Mouse (Mus musculus) cerebellum, adult 11-12 months (tissue): ENCODE measurements at regions not wholly inside any gene's neighbourhood (a gene's known extent, or its start where the extent isn't known, plus 50 kb on each side); places are given as distances from the start of the nearest gene placed in this dataset.

Experiments used
- DNase-seq: peaks from one replicate; pipeline ENCODE4 v3.0.0; 2022

- DNase-seq = no peak
These were observed 185.0 kb upstream of the Gcfc2 start for GRCm38 (mm10) chr6:81738466-81738865.

DNA sequence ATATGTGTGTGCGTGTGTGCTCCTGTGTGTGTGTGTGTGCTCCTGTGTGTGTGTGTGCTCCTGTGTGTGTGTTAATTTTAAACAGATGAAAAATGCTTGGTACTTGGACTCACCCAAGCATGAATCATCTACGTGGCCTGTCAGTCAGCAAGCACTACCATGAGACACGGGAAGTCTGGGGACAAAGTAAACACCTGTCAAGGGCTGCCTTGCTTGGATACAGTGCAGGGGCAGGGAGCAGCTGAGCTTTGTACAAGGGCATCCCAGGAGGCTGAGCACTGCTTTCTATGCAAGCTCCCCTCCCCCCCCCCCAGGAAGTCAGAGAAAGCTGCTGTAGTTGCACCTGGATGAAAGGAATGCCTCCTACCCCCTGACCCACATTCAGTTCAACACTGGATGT is 173.8 kb upstream of the Gcfc2 start:
- DNase-seq = no peak

- no peak for DNase-seq
These were observed 171.8 kb upstream of the Gcfc2 start for GRCm38 (mm10) chr6:81751631-81752030.

DNA sequence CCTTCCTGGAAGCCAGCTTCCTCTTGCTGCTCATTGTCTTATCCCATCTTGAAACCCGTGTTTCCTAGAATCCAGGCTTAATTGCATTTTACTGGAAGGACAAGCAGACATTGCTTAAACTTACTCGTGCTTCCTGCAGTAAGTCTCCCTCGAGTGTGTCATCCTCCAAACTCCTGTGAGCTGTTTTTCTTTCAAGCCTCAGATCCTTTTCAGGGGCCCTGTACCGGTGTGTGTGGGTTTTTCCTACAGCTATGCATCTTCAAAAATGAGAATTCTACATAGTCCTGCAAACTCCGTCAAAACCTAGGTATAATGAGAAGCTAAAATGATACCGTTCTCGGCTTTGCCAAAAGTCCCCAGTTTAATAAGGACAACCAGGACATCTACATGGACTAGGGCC is 167.2 kb upstream of the Gcfc2 start:
- no peak for DNase-seq

GRCm38 (mm10) chr6:81758876-81759275 is 164.6 kb upstream of the Gcfc2 start:
- no peak for DNase-seq

- no peak for DNase-seq
These were observed 163.3 kb upstream of the Gcfc2 start for GRCm38 (mm10) chr6:81760181-81760580.

- DNase-seq = no peak
These were observed 157.6 kb upstream of the Gcfc2 start for GRCm38 (mm10) chr6:81765831-81766230.

DNA sequence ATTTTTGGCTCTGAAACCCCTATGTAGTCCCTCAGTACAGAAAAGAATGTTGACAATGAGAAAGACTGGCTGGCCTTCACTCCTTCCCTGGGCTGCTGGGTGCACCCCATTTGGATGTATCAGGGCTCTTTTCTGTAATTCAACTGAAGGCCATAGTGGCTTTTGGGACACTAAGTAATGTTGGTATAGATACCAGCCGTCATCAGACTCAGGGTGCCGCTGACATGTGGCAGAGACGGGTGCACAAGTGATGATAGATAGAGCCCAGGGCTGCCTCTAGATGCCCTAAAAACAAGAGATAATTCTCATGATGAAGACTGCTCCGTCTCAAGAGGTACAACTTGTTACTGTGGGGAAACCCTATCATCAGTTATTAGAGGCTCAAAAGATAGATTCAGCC is 156.7 kb upstream of the Gcfc2 start:
- DNase-seq = no peak

GRCm38 (mm10) chr6:81768669-81769537 is 154.6 kb upstream of the Gcfc2 start:
- no peak for DNase-seq

GRCm38 (mm10) chr6:81770301-81770700 is 153.2 kb upstream of the Gcfc2 start:
- no peak for DNase-seq

DNA sequence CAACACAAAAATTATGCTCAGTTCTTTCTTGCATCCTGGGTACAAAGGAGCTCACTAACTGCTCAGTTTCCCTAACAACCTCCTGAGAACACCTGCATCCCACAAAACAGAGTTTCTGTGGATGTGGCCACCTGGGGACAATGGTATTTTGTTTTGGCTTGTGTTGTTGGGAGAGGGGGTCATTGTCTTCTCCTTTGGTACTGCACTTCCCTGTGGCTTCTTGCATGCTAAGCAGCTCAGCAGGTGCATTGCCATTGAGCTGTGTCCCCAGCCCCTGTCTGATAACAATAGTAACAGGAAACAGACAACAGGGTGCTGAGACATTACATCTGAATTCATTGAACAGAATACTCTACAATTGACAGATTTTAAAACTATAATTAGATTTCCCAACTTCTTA is 151.6 kb upstream of the Gcfc2 start:
- DNase-seq = no peak

- no peak for DNase-seq
These were observed 141.3 kb upstream of the Gcfc2 start for GRCm38 (mm10) chr6:81782131-81782530.

DNA sequence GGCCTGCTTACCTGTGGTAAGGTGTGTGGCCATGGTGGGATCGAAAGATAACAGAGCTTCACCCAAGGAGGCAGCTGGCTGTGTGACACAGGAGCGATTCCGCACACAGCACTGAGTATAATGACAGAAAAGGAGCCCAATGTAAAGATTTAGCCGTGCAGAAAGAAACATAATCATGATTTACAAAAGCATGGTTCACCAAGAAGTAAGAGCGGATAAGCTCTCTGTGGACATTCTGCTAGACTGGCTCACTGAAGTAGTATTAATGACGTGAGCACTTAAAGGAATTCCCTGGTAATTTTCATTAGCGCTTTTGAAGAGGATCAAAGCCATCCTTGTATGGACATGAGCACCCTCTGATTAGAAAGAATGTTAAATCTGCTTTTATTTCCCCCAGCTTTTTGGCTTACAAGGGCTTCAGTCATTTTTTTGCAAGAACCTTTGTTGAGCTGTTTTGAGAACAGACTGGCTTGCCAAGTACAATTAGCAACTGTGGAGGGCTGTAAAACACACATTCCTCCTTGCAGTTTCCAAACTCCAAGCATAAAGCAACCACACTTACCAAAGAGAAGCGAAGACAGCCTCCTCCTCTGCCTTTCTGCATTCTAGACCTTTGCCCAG is 140.5 kb upstream of the Gcfc2 start:
- no peak for DNase-seq

DNA sequence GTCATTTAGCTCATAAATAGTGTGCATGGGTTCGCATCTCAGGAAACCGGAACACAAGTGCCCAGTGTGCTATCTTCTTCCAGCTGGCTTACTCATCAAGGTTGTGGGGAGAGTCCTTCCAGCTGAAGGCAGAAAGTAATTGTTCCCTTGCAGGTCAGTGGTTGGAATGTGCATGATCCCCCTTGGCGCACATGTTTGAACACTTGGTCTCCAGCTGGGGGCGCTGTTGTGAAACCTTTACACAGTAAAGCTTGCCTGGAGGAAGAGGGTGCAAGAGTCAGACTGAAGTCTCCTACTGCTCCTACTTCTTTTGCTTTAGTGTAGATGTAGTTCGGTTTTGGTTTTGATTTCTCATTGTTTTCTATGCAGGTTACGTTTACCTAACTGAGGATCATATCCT is 128.2 kb upstream of the Gcfc2 start:
- no peak for DNase-seq

DNA sequence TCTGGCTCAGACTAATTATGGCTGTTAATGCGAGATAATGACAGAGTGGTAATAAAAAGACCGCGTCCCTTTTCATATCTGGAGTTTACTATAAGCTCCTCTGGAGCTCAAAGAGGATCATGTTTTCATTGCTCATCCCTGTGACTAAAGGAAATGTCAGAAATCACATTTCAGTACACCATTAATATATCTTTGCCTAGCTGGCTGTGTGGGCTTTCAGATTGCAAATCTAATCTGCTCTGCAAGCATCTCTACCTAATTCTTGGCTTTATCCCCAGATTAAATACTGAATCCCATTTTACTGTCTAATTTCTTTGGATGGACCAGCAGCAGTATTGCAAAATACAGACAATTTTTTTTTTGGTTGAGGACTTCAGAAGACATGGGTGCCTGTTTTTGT is 122.6 kb upstream of the Gcfc2 start:
- DNase-seq = no peak

- no peak for DNase-seq
These were observed 121.7 kb upstream of the Gcfc2 start for GRCm38 (mm10) chr6:81801804-81802203.

GRCm38 (mm10) chr6:81805942-81806341 is 117.5 kb upstream of the Gcfc2 start:
- DNase-seq = no peak

DNA sequence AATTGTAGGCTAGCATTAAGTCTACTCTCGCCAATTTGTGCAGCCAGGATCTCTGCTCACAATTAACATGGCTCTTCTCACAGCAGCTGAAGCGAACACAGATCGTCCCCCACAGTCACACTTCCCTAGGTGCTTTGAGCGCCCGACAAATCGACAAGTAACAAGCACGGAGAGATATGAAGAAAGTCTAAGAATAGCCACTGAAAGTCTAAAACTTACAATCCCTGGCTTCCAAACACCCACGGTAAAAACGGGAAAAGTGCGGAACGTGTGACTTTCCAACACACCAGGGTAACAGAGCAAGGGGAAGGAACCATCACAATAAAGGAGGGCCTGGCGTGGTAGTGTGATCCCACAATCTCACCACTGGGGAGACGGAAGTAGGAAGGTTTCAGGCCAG is 114.8 kb upstream of the Gcfc2 start:
- no peak for DNase-seq

DNA sequence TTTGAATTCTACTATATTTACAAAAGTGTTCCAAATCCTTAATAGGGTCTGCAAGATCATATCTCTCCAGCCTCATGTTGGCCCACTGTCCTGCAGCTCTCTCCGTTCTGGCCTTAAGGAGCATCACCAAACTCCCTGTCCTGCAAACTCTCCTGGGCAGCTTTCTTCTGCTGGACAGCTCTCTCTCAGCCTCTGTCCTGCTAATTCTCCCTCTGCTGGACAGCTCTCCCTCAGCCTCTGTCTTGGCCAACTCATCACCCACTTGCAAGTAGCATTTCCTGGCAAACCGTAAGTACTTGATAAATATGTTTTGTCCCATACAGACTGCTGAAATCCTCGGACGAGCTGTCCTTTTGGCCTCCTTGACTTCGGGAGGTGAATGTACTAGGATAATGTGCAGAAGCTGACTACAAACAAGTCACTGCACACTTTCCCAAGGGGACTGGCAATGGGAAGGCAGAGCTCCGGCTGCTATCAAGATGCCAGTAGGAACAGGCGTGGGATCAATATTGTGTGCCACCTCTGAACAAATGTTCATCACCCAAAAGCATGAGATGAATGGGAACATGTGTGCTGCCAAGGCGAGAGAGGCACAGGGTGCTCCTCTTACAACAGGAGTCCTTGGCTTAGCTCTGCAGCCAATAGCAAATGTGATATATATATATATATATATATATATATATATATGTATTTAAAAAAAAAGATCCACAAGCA is 108.1 kb upstream of the Gcfc2 start:
- no peak for DNase-seq

DNA sequence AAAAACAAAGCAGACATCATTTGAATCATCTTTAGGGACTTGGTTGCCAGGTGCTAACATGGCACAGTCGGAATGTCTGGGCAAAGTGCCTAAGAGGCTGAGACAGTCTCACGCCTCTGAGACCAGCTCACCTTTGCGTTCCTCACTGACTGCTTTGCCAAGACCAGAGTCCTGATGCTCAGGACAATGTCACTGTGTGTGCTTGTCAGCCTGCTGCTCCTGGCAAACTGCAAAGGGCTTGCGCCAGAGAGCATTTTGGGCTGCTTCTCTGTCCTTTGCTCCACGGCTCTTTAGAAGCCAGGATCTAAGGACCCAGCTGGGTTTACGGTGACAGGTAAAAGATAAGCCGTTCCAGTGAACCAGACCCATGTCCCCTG is 107.5 kb upstream of the Gcfc2 start:
- peak; percentile 53 for DNase-seq

DNA sequence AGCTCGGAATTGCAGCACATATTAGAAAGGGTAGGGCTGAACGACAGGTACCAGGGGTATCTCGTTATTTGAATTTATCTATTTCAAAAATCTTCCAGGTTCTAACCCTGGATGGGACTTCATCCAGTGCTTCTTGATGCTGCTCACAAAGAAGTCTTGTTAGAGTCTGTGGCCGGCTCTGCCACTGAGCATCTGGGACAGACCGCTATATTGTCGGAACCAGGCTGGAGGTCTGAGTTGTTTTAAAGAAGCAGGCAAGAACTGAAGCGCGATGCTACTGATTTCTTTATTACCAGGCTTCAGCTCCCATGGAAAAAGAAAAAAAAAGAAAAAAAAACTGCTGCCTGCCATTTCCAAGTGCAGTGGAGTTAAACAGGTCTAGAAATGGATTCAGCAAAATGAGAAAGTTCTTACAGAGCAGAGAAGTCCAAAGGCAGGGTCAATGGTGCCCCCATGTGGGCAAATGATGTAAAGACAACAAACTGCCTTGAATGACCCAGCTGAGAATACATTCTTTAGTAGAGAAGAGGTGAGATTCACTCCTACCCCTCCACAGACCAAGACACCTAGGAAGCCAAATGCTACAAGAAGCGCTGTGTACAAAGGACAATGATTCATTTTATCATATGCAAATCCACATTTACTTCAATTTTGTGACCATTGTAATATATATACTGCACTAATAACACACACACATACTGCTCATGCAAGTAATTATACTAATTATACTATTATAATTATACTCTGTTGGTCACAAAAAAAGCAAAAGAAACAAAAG is 106.2 kb upstream of the Gcfc2 start:
- peak; percentile 20 for DNase-seq

- DNase-seq = no peak
These were observed 104.9 kb upstream of the Gcfc2 start for GRCm38 (mm10) chr6:81818573-81818972.

- DNase-seq = no peak
These were observed 103.4 kb upstream of the Gcfc2 start for GRCm38 (mm10) chr6:81820078-81820477.
